Mouse (Mus musculus) heart, embryonic 16.5 days (tissue): ENCODE measurements around the gene Entpd1. TPM values are rescaled to one million over a fixed set of nuclear protein-coding genes. Genes with fewer than 3 reads are reported as not detected.

ENCODE experiments used
- ATAC-seq: fragments of 200-750 bp; cut with Nextera tagmentation; replicated peaks from 2 replicates; pipeline ENCODE4 v1.8.0; 2017; ENCODE audit warnings: moderate number of reproducible peaks; ENCODE audit not compliant: insufficient read depth, low FRiP score; ENCODE audit errors: extremely low read depth
- H3K27ac ChIP-seq: fragments of 300-500 bp; sonication (generic); 2 replicates; pipeline ENCODE4 v1.5.1; 2014; ENCODE audit warnings: mild to moderate bottlenecking, low read length, control low read depth, moderate library complexity
- H3K27me3 ChIP-seq: fragments of 300-500 bp; sonication (generic); 2 replicates; pipeline ENCODE4 v1.6.1; 2014; ENCODE audit warnings: low read length, mixed read lengths; ENCODE audit not compliant: control insufficient read depth, insufficient read depth
- H3K36me3 ChIP-seq: fragments of 300-500 bp; sonication (generic); 2 replicates; pipeline ENCODE4 v1.6.1; 2014; ENCODE audit not compliant: control insufficient read depth, insufficient read depth
- H3K4me1 ChIP-seq: fragments of 300-500 bp; sonication (generic); 2 replicates; pipeline ENCODE4 v1.6.1; 2014; ENCODE audit warnings: low read length, mixed read lengths; ENCODE audit not compliant: control insufficient read depth, insufficient read depth
- H3K4me2 ChIP-seq: fragments of 300-500 bp; sonication (generic); 2 replicates; pipeline ENCODE4 v1.6.1; 2014; ENCODE audit warnings: low read depth, mild to moderate bottlenecking, control low read depth, low read length
- H3K4me3 ChIP-seq: fragments of 300-500 bp; sonication (generic); 2 replicates; pipeline ENCODE4 v1.5.1; 2014; ENCODE audit warnings: mild to moderate bottlenecking, control low read depth, low read length
- H3K9ac ChIP-seq: fragments of 300-500 bp; sonication (generic); 2 replicates; pipeline ENCODE4 v1.6.1; 2014; ENCODE audit warnings: low read length, control low read depth
- H3K9me3 ChIP-seq: fragments of 300-500 bp; sonication (generic); replicated peaks from 2 replicates; pipeline ENCODE4 v1.6.1; 2016; ENCODE audit warnings: low read length; ENCODE audit not compliant: control insufficient read depth
- WGBS: fragments of 180-500 bp; shearing (Covaris S2); extraction: QIAGEN DNeasy Blood & Tissue Kit; methylation state at CpG from one replicate; pipeline ENCODE4 v1.1.7; 2014; 5-methylcytosine and 5-hydroxymethylcytosine counted together
- polyA plus RNA-seq: library from polyadenylated mRNA; unstranded; fragments of >200 nt; fragmentation: Nextera tagmentation; extraction: Ambion mirVana; gene quantifications from 2 replicates; pipeline ENCODE4 v1.2.1, GENCODE M21; 2015

Gene Entpd1
- polyA plus RNA-seq, 1 experiment from 2014 or later: 11.7 TPM

DNA sequence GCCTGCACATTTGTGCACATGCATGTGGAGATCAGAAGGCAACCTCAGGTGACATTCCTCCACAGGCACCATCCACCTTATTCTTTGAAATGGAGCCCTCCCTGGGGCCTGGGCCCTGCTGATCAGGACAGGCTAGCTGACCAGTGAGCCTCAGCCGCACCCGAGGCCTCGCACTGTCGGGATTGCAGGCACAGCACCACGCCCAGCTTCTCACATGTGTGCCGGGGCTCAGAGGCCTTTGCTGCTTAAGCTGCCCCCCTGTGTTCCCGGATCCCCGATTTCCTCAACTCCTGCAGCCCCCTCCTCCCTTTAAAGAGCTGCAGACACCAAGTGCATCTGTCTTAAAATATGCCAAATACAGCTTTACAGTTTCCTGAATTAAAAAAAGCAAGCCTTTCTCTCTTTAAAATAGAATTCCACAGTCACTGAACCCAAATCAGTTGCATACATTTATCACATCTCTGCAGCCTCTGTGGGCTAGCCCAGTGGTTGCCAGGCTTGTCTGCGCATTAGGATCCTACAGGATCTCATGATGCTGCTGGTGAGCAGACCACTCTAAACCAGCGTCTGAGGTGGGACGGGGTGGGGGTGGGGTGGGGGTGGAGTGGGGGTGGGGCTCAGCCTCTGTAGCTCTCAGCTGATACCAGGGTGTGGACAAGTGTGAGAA is 107.4 kb downstream of the Entpd1 start:
- WGBS: 51% methylated on average over 11 of the region's 11 CpGs
- Histone ChIP-seq H3K9me3 (no peaks in the 10 kb centered on the region), H3K9ac (no peak overlapping the region), H3K36me3 (no peaks in the 10 kb centered on the region), H3K4me1 (peaks cover 12% of the 10 kb centered on the region; the same call in 1 of the 2 replicates), H3K4me2 (no peak overlapping the region), H3K4me3 (no peak overlapping the region), H3K27me3 (no peaks in the 10 kb centered on the region; the same call in 1 of the 2 replicates), H3K27ac (no peak overlapping the region)
- ATAC-seq: no peak

DNA sequence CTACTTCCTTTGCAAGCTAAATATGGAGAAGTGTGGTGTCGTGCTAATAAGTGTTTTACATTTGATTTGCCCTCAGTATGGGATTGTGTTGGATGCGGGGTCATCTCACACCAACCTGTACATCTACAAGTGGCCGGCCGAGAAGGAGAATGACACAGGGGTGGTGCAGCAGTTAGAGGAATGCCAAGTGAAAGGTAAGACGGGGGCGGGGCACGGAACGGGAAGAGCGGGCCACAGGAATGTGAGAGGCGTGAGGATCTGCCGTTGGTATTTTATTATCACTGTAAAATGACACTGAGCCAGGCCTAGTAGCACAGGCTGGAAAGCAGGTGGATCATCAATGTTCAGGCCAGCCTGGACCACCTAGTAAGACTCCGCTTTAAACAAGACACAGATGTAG is 108.2 kb downstream of the Entpd1 start:
- ATAC-seq: no peak

DNA sequence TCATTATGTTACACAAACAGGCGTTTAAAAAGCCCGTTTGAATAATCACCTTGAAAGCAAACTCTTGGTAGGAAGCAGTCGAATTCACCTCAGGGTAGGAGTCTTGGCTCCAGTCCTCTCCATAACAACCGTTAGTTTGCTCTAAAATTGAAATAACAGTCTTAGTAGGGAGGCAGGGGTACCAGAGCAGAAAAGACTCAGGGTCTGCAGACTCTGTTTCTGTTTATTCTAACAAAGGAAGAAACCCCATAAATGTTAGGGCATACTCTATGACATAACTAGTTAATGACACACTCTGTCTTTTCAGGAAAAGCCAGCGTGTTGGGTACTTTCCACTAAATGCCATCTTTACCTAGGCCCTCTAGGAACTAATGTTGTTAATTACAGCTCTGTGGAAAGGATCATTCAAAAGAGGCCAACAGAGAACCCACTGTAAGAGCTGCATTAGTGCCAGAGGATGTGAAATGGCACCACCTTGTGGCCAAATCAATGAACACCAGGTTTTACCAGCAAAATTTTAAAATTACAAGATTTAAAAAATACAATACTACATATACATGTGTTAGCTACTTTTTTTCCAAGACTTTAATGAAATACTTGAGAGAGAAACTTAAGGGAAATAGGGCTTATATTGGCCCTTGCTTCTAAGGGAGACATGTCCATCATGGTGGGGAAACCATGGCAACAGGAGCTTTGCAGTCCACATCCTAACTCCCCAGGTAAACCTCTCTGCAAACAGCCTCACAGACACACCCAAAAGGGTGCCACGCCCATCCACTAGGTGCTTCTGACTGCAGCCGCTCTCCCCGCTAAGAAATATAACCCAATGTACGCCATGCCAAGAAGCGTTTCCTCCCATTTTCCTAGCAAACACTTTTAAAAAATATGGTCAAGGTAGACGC is 110.2 kb downstream of the Entpd1 start:
- Histone ChIP-seq H3K4me3 (no peak overlapping the region), H3K27ac (no peak overlapping the region), H3K9ac (no peak overlapping the region), H3K4me1 (peaks cover 8% of the 10 kb centered on the region; the same call in 1 of the 2 replicates), H3K36me3 (no peaks in the 10 kb centered on the region), H3K27me3 (no peaks in the 10 kb centered on the region; the same call in 1 of the 2 replicates), H3K4me2 (no peak overlapping the region), H3K9me3 (no peaks in the 10 kb centered on the region)
- no peak; the same call in 1 of the 2 replicates for ATAC-seq
- WGBS: 54% methylated on average over 11 of the region's 11 CpGs

More for the DNA sequence above, 108.2 kb downstream of the Entpd1 start:
- H3K9me3 ChIP-seq: no peaks in the 10 kb centered on the region
- no peaks in the 10 kb centered on the region; the same call in 1 of the 2 replicates for H3K27me3 ChIP-seq
- H3K36me3 ChIP-seq: no peaks in the 10 kb centered on the region
- H3K27ac ChIP-seq: no peak overlapping the region
- no peak overlapping the region for H3K4me2 ChIP-seq
- H3K4me3 ChIP-seq: no peak overlapping the region
- no peak overlapping the region for H3K9ac ChIP-seq
- peaks cover 12% of the 10 kb centered on the region; the same call in 1 of the 2 replicates for H3K4me1 ChIP-seq
- WGBS: 45% methylated on average over 12 of the region's 12 CpGs

DNA sequence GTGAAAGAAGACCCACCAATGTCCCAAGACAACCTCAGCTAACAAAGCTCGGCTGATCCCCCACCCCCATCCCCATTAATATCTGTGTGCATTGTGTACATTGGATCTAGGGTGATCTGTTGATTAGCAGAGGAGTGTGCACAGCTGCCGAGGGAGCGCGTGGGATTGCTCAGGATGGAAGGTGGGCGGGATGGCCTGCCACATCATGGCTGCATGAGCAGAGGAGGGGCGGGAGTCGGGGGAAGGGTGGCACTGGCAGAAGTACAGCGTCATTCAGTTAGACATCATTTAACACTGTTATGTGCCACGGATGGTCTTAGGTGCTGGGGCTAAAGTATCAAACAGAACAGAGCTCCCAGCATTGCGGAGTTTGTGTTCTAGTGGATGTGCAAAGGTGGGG is 111.3 kb downstream of the Entpd1 start:
- H3K4me3 ChIP-seq: no peak overlapping the region
- H3K4me2 ChIP-seq: no peak overlapping the region
- peaks cover 8% of the 10 kb centered on the region; the same call in 1 of the 2 replicates for H3K4me1 ChIP-seq
- H3K36me3 ChIP-seq: no peaks in the 10 kb centered on the region
- no peaks in the 10 kb centered on the region; the same call in 1 of the 2 replicates for H3K27me3 ChIP-seq
- H3K27ac ChIP-seq: no peak overlapping the region
- H3K9me3 ChIP-seq: no peaks in the 10 kb centered on the region
- WGBS: 53% methylated on average over 10 of the region's 10 CpGs
- ATAC-seq: no peak
- no peak overlapping the region for H3K9ac ChIP-seq

DNA sequence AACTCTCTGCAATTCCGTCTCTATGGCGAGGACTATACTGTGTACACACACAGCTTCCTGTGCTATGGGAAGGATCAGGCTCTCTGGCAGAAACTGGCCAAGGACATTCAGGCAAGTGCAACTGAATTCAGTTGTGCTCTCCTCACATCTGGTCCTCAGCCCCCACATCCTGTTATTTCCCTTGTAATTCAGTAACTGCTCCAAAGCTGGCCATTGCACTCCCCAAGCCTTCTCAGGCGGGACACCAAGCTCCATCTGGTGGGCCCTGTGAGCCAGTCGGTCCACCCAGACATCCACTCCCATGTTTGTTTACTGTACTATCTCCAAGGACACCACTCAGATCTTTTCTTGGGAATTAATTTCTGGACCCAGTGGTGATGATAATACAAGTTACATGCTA is 114.0 kb downstream of the Entpd1 start:
- H3K4me2 ChIP-seq: no peak overlapping the region
- H3K4me1 ChIP-seq: 0 out of 2 replicates have a peak, but pooled peaks cover 3% of the 10 kb centered on the region
- no peaks in the 10 kb centered on the region for H3K36me3 ChIP-seq
- ATAC-seq: no peak
- no peaks in the 10 kb centered on the region for H3K9me3 ChIP-seq
- no peaks in the 10 kb centered on the region; the same call in 1 of the 2 replicates for H3K27me3 ChIP-seq
- H3K9ac ChIP-seq: no peak overlapping the region
- WGBS: 50% methylated on average over 4 of the region's 4 CpGs
- H3K27ac ChIP-seq: no peak overlapping the region; the same call in 1 of the 2 replicates
- H3K4me3 ChIP-seq: no peak overlapping the region

DNA sequence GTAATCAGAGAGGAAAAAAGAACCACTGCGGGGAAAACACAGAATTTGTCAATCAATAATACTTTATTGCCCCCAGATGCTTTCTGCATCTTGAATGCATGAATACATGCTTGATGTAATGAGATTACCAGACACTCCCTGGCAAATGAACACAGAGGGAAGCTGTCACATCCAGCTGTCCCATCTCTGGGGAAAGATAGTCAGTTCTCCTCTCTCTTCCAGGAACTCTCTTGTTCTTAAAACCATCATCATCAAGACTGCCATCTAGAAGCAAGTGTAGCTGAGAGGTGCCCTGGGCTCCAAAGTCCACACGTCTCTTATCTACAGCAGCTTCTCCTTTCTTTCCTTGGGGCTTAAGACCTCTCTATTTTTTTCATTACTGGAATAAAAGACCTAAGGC is 114.4 kb downstream of the Entpd1 start:
- Histone ChIP-seq H3K9me3 (no peaks in the 10 kb centered on the region), H3K27me3 (no peaks in the 10 kb centered on the region; the same call in 1 of the 2 replicates), H3K9ac (no peak overlapping the region), H3K4me2 (no peak overlapping the region), H3K36me3 (no peaks in the 10 kb centered on the region), H3K4me3 (no peak overlapping the region), H3K4me1 (0 out of 2 replicates have a peak, but pooled peaks cover 3% of the 10 kb centered on the region), H3K27ac (no peak overlapping the region)
- no peak for ATAC-seq
- WGBS: 60% methylated on average over 2 of the region's 2 CpGs

DNA sequence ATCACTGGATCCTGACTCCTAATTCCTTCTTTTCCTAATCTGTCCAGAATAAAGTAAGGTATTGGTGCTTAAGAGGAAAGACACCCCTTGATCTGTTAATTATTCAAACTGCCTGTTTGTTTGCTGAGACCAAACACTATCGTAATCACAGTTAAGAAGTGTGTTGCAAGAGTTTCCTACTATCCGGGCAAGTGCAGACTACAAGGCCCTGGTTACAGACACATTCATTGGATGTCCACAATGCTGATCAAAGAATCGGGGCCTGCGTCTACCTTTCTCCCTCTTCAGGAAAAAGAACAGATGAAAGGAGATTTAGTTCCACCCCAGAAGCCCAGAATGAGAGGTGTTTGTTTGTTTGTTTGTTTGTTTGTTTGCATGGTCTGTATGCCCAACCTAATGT is 116.0 kb downstream of the Entpd1 start:
- H3K36me3 ChIP-seq: no peaks in the 10 kb centered on the region
- WGBS: 86% methylated on average over 4 of the region's 4 CpGs
- ATAC-seq: no peak

DNA sequence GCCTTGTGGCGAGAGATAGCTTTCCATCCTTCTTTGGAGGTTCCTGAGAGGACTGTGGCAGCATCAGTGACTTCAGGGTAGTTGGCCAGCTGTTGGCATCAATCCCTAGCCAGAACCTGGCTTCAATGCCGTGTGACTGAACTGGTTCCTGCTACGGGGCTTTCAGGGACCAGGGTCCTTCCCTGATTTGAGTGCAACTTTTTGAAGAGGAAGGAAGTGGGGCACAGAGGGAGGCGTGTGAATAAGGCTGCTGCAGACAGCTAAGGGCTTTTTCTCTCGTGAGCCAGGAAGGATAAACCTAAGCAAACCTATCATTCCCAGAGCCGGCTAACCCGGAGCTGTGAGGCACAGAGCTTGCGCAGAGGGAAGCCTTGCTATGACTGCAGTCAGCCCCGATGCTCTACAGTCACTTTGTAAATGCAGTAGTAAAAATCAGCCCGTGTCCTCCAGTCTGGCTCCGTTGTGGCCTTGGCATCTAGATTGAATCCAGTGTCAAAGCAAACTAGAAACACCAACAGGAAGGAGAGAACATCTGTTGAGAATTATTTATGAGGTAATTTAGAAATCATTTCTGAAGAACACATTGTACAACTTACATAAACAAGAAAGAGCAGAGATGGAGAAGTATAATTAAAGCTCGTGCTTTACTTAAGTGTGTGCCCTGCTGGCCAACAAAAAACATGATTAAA is 116.7 kb downstream of the Entpd1 start:
- Histone ChIP-seq H3K36me3 (no peaks in the 10 kb centered on the region), H3K27me3 (no peaks in the 10 kb centered on the region), H3K27ac (no peak overlapping the region), H3K9me3 (no peaks in the 10 kb centered on the region), H3K4me2 (no peak overlapping the region), H3K4me3 (no peak overlapping the region), H3K4me1 (0 out of 2 replicates have a peak, but pooled peaks cover 3% of the 10 kb centered on the region), H3K9ac (no peak overlapping the region)
- WGBS: 46% methylated on average over 12 of the region's 12 CpGs
- ATAC-seq: no peak

More for the DNA sequence above, 116.0 kb downstream of the Entpd1 start:
- H3K9me3 ChIP-seq: no peaks in the 10 kb centered on the region
- H3K4me2 ChIP-seq: no peak overlapping the region
- H3K4me1 ChIP-seq: 0 out of 2 replicates have a peak, but pooled peaks cover 3% of the 10 kb centered on the region
- no peak overlapping the region for H3K4me3 ChIP-seq
- H3K27me3 ChIP-seq: no peaks in the 10 kb centered on the region
- H3K9ac ChIP-seq: no peak overlapping the region
- no peak overlapping the region for H3K27ac ChIP-seq
